Mouse (Mus musculus): ENCODE results near the gene Ypel1. TPM values are rescaled to one million over a fixed set of nuclear protein-coding genes. Genes with fewer than 3 reads are reported as not detected.

Gene Ypel1
- total RNA-seq, 2 experiments from 2014 or later: 0.54 to 3.5 TPM

GRCm38 (mm10) chr16:17086241-17086640 is 16.7 kb downstream of the Ypel1 start:
- ATAC-seq (replicated peaks; ENCODE audit: poor library complexity): no peak

GRCm38 (mm10) chr16:17086669-17087193 is 17.2 kb downstream of the Ypel1 start:
- ATAC-seq (replicated peaks; ENCODE audit: poor library complexity): no peak

- ATAC-seq (replicated peaks; ENCODE audit: poor library complexity): no peak
Observed at GRCm38 (mm10) chr16:17088346-17088745, 18.9 kb downstream of the Ypel1 start.

GRCm38 (mm10) chr16:17096938-17097337 is 27.4 kb downstream of the Ypel1 start:
- no peak for ATAC-seq (replicated peaks; ENCODE audit: poor library complexity)

- no peak for ATAC-seq (replicated peaks; ENCODE audit: poor library complexity)
Observed at GRCm38 (mm10) chr16:17102630-17103220, 33.2 kb downstream of the Ypel1 start.

- ATAC-seq (replicated peaks; ENCODE audit: poor library complexity): no peak
Observed at GRCm38 (mm10) chr16:17104600-17104999, 35.1 kb downstream of the Ypel1 start.

GRCm38 (mm10) chr16:17110771-17111743 is 41.6 kb downstream of the Ypel1 start, which contains the start of gene Ppil2:
TSS of gene Ppil2 (minus strand) at chr16:17111257.
- ATAC-seq (replicated peaks; ENCODE audit: poor library complexity): peak; percentile 90

GRCm38 (mm10) chr16:17117309-17117799 is 47.9 kb downstream of the Ypel1 start:
- no peak for ATAC-seq (replicated peaks; ENCODE audit: poor library complexity)

- no peak for ATAC-seq (replicated peaks; ENCODE audit: poor library complexity)
Observed at GRCm38 (mm10) chr16:17121569-17121968, 52.1 kb downstream of the Ypel1 start.

- peak; percentile 19; the same call in 1 of the 2 replicates for ATAC-seq (replicated peaks; ENCODE audit: poor library complexity)
Observed at GRCm38 (mm10) chr16:17124119-17124870, 54.8 kb downstream of the Ypel1 start.

- peak; percentile 96 for ATAC-seq (replicated peaks; ENCODE audit: poor library complexity)
Observed at GRCm38 (mm10) chr16:17124871-17125520, 55.5 kb downstream of the Ypel1 start, which contains the start of gene 2610318N02Rik. TSS of gene 2610318N02Rik (minus strand) at chr16:17125167.

- peak; percentile 45 for ATAC-seq (replicated peaks; ENCODE audit: poor library complexity)
Observed at GRCm38 (mm10) chr16:17127292-17127691, 57.8 kb downstream of the Ypel1 start.

GRCm38 (mm10) chr16:17131191-17132088 is 61.9 kb downstream of the Ypel1 start:
- peak; percentile 29 for ATAC-seq (replicated peaks; ENCODE audit: poor library complexity)

- ATAC-seq (replicated peaks; ENCODE audit: poor library complexity): peak; percentile 95
Observed at GRCm38 (mm10) chr16:17132089-17132905, 62.8 kb downstream of the Ypel1 start, which contains the start of gene Sdf2l1. TSS of gene Sdf2l1 (minus strand) at chr16:17132383.

GRCm38 (mm10) chr16:17132906-17133200 is 63.4 kb downstream of the Ypel1 start:
- no peak for ATAC-seq (replicated peaks; ENCODE audit: poor library complexity)

Data from megakaryocyte progenitor cell, adult 5-6 weeks (primary cell).